Mouse (Mus musculus) limb, embryonic 13.5 days (tissue): ENCODE measurements around the gene Gm49352. TPM values are rescaled to one million over a fixed set of nuclear protein-coding genes. Genes with fewer than 3 reads are reported as not detected.
"Not testable (repeated sequence)": the region's sequence is repeated elsewhere in the genome, so short reads cannot be mapped to it uniquely, and the experiment has no call there.

Experiments used
- ATAC-seq: fragments of 200-750 bp; cut with Nextera tagmentation; 2 replicates; pipeline ENCODE4 v1.8.0; 2017; ENCODE audit warnings: low read depth, moderate number of reproducible peaks, moderate TSS enrichment; ENCODE audit not compliant: low FRiP score
- H3K27ac ChIP-seq: fragments of 300-500 bp; sonication (generic); 2 replicates; pipeline ENCODE4 v1.5.1; 2015; ENCODE audit warnings: inconsistent platforms, mild to moderate bottlenecking, moderate library complexity
- H3K27me3 ChIP-seq: fragments of 300-500 bp; sonication (generic); 2 replicates; pipeline ENCODE4 v1.6.1; 2015; ENCODE audit warnings: mild to moderate bottlenecking, inconsistent platforms
- H3K36me3 ChIP-seq: fragments of 300-500 bp; sonication (generic); 2 replicates; pipeline ENCODE4 v1.6.1; 2015; ENCODE audit warnings: inconsistent platforms, mild to moderate bottlenecking, moderate library complexity
- H3K4me1 ChIP-seq: fragments of 300-500 bp; sonication (generic); 2 replicates; pipeline ENCODE4 v1.6.1; 2015; ENCODE audit warnings: inconsistent platforms
- H3K4me2 ChIP-seq: fragments of 300-500 bp; sonication (generic); replicated peaks from 2 replicates; pipeline ENCODE4 v1.6.1; 2015; ENCODE audit warnings: inconsistent platforms, mild to moderate bottlenecking, moderate library complexity
- H3K4me3 ChIP-seq: fragments of 300-500 bp; sonication (generic); 2 replicates; pipeline ENCODE4 v1.5.1; 2015; ENCODE audit warnings: moderate library complexity, mild to moderate bottlenecking, inconsistent platforms
- H3K9ac ChIP-seq: fragments of 300-500 bp; sonication (generic); 2 replicates; pipeline ENCODE4 v1.6.1; 2015; ENCODE audit warnings: mild to moderate bottlenecking, inconsistent platforms
- H3K9me3 ChIP-seq: fragments of 300-500 bp; sonication (generic); 2 replicates; pipeline ENCODE4 v1.6.1; 2016; ENCODE audit warnings: inconsistent platforms
- WGBS: fragments of 180-500 bp; shearing (Covaris S2); methylation state at CpG from one replicate; pipeline ENCODE4 v1.1.7; 2015; 5-methylcytosine and 5-hydroxymethylcytosine counted together
- polyA plus RNA-seq: library from polyadenylated mRNA; unstranded; fragments of >200 nt; fragmentation: Nextera tagmentation; extraction: Ambion mirVana; gene quantifications from 2 replicates; pipeline ENCODE4 v1.2.1, GENCODE M21; 2015

Gene Gm49352
- not detected in 2 replicates for polyA plus RNA-seq

GRCm38 (mm10) chr13:61568074-61568473 is at the start of gene Gm49352:
TSS of gene Gm49352 (minus strand) at chr13:61568174.
- H3K4me2 ChIP-seq, H3K27me3 ChIP-seq, H3K4me3 ChIP-seq, H3K27ac ChIP-seq, H3K9ac ChIP-seq, H3K36me3 ChIP-seq, H3K4me1 ChIP-seq, ATAC-seq: not testable (repeated sequence)
- 41% methylated on average over 1 of the region's 1 CpGs for whole genome bisulfite sequencing
- H3K9me3 ChIP-seq = peaks cover 28% of the 10 kb centered on the region; the same call in 1 of the 2 replicates

DNA sequence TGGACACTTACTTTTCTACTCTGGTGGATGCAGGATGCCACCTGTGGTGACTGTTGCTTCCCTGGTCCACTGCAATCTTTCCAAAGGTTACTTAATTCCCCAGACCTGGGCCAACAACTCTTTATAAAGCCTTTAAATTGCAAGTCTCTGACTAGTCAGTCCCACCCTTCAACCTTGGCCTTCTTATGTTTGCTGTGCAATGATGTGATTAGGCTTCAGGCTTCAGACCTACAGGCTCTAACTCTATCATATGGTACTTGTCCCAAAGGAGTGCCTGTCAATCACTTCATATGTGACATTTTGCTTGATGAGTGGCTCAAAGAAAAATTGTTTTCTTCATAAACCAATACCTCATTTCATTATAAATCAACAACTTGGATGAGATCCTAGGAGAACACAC is 2.1 kb upstream of the Gm49352 start, which contains the start of gene Cts3:
Gene Cts3 (minus strand): TSS at position 101 of the 400 bp plus-strand sequence.
- Histone ChIP-seq H3K4me2 (no peak within 1 kb of the TSS), H3K27me3 (no peaks in the 10 kb centered on the region), H3K9me3 (peaks cover 34% of the 10 kb centered on the region), H3K36me3 (no peaks in the 10 kb centered on the region), H3K4me1 (no peaks in the 10 kb centered on the region), H3K27ac (no peak within 1 kb of the TSS), H3K4me3 (no peak within 1 kb of the TSS), H3K9ac (no peak within 1 kb of the TSS)
- ATAC-seq = no peak

DNA sequence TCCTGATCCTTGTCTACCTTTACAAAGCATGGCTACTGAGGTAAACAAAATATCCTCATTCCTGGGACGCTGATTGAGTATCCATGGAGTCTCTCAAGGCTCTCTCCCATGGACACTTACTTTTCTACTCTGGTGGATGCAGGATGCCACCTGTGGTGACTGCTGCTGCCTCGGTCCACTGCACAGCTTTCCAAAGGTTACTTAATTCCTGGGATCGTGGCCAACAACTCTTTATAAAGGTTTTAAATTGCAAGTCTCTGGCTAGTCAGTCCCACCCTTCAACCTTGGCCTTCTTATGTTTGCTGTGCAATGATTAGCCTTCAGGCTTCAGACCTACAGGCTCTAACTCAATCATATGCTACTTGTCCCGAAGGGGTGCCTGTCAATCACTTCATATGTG is 26.3 kb downstream of the Gm49352 start, which contains the start of gene Ctsm:
Gene Ctsm (minus strand): TSS at position 209 of the 400 bp plus-strand sequence.
- WGBS = 60% methylated on average over 4 of the region's 4 CpGs
- Histone ChIP-seq H3K4me1 (no peaks in the 10 kb centered on the region), H3K9ac (no peak within 1 kb of the TSS), H3K27me3 (no peaks in the 10 kb centered on the region), H3K36me3 (no peaks in the 10 kb centered on the region), H3K9me3 (peaks cover 37% of the 10 kb centered on the region), H3K4me2 (no peak within 1 kb of the TSS), H3K4me3 (no peak within 1 kb of the TSS), H3K27ac (no peak within 1 kb of the TSS)
- no peak for ATAC-seq

Other genes with a start within 250 kb of the Gm49352 start
- not detected in 2 replicates for gene Cts7, start 210.0 kb downstream of the Gm49352 start, polyA plus RNA-seq
- gene Ctsm, start 26.3 kb downstream of the Gm49352 start, polyA plus RNA-seq = not detected in 2 replicates
- gene Cts3, start 2.0 kb upstream of the Gm49352 start, polyA plus RNA-seq = not detected in 2 replicates